Mouse (Mus musculus): ENCODE data around the gene Shank3. TPM values are rescaled to one million over a fixed set of nuclear protein-coding genes. Genes with fewer than 3 reads are reported as not detected.

The Shank3 gene
- total and polyA plus RNA-seq, 2 experiments from 2014 or later, result 8.7 to 61.8 TPM

DNA sequence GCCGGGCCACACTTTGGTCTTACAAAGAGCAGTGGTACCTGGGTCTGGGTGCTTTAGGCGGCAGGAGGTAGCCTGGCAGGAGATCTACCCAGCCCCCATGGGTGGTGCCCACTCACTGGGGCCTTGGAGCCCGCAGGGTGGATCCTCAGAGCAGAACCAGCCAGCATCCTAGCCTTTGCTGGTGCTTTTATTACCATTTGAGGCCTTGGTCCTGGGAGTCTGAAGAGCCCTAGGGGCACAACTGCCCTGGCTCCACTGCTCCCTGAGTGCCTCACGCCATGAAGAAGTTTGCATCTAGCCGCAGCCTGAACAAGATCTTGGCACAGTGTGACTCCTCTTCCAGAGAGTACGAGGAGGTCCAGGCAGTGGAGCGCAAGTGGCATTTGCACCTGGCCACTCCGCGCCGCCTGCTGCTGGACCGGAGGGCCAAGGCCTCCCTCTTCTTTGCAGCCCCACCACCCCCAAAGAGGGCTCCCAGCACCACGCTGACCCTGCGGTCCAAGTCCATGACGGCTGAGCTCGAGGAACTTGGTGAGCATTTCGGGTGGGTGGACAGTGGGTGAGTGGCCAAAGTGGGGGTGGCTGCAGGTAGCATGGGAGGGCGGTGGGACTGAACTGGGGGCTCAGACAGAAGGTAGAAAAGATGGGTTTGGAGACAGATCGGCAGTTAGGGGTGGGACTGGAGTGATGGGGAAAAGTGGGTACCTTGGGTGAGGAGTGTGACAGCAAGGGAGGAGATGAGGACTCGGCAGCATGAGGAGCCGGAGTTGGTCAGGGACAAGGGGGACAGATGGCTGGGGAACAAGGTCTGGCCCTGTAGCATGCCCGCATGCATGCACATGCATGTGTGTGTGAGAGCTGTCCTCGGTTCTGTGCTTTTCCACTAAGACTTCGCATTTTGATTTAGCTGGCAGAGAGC, 33.8 kb downstream of the Shank3 start:
- Histone ChIP-seq H3K4me2 (ENCODE audit: low read depth, low read length) (peak overlapping the region; percentile 61), H3K36me3 (ENCODE audit: insufficient read depth, low read length) (no peaks in the 10 kb centered on the region), H3K4me1 (ENCODE audit: insufficient read depth, low read length) (peaks cover 14% of the 10 kb centered on the region; the same call in 1 of the 2 replicates), H3K27me3 (ENCODE audit: insufficient read depth, low read length) (no peaks in the 10 kb centered on the region), H3K4me3 (ENCODE audit: low read length) (peak overlapping the region; percentile 35), H3K9me3 (ENCODE audit: low read length) (no peaks in the 10 kb centered on the region), H3K9ac (replicated peaks; ENCODE audit: low read length) (peak overlapping the region; percentile 51), H3K27ac (peak overlapping the region; percentile 76)
- no peak for TF ChIP-seq CTCF (IDR thresholded peaks at IDR 0.05; ENCODE audit: low read depth)
- WGBS, result 56% methylated on average over 23 of the region's 23 CpGs
- peak; percentile 31; the same call in 1 of the 2 replicates for ATAC-seq
- no peak for DNase-seq (ENCODE audit: low spot score)

DNA sequence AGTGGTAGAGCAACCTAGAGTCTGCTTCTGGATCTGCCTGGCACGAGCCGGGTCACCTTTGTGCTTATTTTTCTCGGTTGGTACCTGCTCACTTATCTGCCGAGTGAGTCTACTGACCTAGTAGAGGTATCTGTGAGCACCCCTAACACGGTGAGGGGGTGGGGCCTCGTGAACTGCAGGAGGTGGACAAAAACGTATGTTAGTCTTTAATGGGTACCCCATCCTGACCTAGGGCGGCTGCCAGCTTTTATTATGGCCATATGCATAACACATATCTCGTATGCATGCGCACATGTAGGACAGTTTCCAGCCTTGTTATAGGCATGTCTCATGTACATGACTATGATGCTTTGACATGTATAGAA, 34.4 kb downstream of the Shank3 start:
- DNase-seq (ENCODE audit: low spot score), result no peak
- no peaks in the 10 kb centered on the region for H3K9me3 ChIP-seq (ENCODE audit: low read length)
- H3K27me3 ChIP-seq (ENCODE audit: insufficient read depth, low read length), result no peaks in the 10 kb centered on the region
- H3K4me1 ChIP-seq (ENCODE audit: insufficient read depth, low read length), result peaks cover 14% of the 10 kb centered on the region; the same call in 1 of the 2 replicates
- no peak overlapping the region; the same call in 1 of the 2 replicates for H3K27ac ChIP-seq
- no peaks in the 10 kb centered on the region for H3K36me3 ChIP-seq (ENCODE audit: insufficient read depth, low read length)
- peak overlapping the region; percentile 61 for H3K4me2 ChIP-seq (ENCODE audit: low read depth, low read length)
- no peak for ATAC-seq
- 77% methylated on average over 10 of the region's 10 CpGs for WGBS
- TF ChIP-seq CTCF (IDR thresholded peaks at IDR 0.05; ENCODE audit: low read depth), result no peak
- H3K4me3 ChIP-seq (ENCODE audit: low read length), result peak overlapping the region; percentile 35
- 0 out of 2 replicates have a peak overlapping the region, but pooled peaks have one; percentile 51 for H3K9ac ChIP-seq (replicated peaks; ENCODE audit: low read length)

DNA sequence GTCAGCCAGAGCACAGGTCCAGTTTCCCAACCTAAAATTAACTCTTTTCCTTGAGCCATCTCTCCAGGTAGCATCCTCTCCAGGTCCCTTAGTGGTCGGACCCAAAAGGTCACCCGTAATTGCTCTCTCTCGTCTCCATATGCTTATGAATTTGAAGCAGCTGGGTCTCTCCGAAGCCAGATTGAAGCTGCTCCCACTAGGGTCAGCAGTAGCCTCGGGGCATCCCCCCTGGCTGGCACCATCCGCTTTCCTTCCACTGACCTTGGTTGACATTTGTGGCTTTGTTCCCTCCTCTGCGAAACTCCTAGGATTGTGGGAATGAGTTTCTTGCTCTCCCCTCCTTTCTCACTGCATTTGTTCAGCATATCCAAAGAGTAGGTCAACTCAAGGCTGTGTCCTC, 44.7 kb downstream of the Shank3 start:
- 80% methylated on average over 7 of the region's 7 CpGs for WGBS
- H3K9ac ChIP-seq (replicated peaks; ENCODE audit: low read length), result no peak overlapping the region
- DNase-seq (ENCODE audit: low spot score) (no peak), ATAC-seq (no peak)
- no peak overlapping the region for H3K4me2 ChIP-seq (ENCODE audit: low read depth, low read length)
- no peak for TF ChIP-seq CTCF (IDR thresholded peaks at IDR 0.05; ENCODE audit: low read depth)
- H3K36me3 ChIP-seq (ENCODE audit: insufficient read depth, low read length), result peaks cover 5% of the 10 kb centered on the region; the same call in 1 of the 2 replicates
- peaks cover 7% of the 10 kb centered on the region; the same call in 1 of the 2 replicates for H3K4me1 ChIP-seq (ENCODE audit: insufficient read depth, low read length)
- no peak overlapping the region for H3K27ac ChIP-seq
- H3K27me3 ChIP-seq (ENCODE audit: insufficient read depth, low read length), result no peaks in the 10 kb centered on the region
- H3K4me3 ChIP-seq (ENCODE audit: low read length), result no peak overlapping the region
- H3K9me3 ChIP-seq (ENCODE audit: low read length), result no peaks in the 10 kb centered on the region

DNA sequence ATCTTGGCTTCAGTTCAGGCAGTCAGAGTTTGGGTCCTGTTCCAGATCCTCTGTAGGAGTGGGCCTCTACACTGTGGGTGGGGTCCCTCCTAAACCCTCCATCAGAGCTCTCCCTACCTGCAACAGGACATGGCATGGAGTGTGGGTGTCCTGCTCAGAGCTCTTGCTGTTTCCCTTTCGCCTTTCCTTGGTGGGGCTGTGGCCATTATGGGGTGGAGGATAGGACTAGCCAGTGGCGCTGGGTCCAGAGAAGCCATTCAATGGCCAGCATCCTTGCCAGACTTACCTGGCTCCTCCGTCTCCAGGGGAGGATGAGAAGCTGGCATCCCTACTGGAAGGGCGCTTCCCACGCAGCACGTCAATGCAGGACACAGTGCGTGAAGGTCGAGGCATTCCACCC, 47.9 kb downstream of the Shank3 start:
- H3K36me3 ChIP-seq (ENCODE audit: insufficient read depth, low read length), result peaks cover 8% of the 10 kb centered on the region; the same call in 1 of the 2 replicates

DNA sequence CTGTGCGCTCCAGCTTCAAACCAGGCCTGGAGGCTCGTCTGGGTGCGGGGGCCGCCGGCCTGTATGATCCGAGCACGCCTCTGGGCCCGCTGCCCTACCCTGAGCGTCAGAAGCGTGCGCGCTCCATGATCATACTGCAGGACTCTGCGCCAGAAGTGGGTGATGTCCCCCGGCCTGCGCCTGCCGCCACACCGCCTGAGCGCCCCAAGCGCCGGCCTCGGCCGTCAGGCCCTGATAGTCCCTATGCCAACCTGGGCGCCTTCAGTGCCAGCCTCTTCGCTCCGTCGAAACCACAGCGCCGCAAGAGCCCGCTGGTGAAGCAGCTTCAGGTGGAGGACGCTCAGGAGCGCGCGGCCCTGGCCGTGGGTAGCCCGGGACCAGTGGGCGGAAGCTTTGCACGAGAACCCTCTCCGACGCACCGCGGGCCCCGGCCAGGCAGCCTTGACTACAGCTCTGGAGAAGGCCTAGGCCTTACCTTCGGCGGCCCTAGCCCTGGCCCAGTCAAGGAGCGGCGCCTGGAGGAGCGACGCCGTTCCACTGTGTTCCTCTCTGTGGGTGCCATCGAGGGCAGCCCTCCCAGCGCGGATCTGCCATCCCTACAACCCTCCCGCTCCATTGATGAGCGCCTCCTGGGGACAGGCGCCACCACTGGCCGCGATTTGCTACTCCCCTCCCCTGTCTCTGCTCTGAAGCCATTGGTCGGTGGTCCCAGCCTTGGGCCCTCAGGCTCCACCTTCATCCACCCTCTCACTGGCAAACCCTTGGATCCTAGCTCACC, 48.6 kb downstream of the Shank3 start:
- H3K4me3 ChIP-seq (ENCODE audit: low read length), result peak overlapping the region; percentile 1; the same call in 1 of the 2 replicates

More for the DNA sequence above, 47.9 kb downstream of the Shank3 start:
- Histone ChIP-seq H3K27ac (no peak overlapping the region), H3K4me2 (ENCODE audit: low read depth, low read length) (peak overlapping the region; percentile 40; the same call in 1 of the 2 replicates), H3K27me3 (ENCODE audit: insufficient read depth, low read length) (no peaks in the 10 kb centered on the region), H3K9me3 (ENCODE audit: low read length) (no peaks in the 10 kb centered on the region), H3K9ac (replicated peaks; ENCODE audit: low read length) (peak overlapping the region; percentile 15; the same call in 1 of the 2 replicates), H3K4me3 (ENCODE audit: low read length) (no peak overlapping the region), H3K4me1 (ENCODE audit: insufficient read depth, low read length) (peaks cover 7% of the 10 kb centered on the region; the same call in 1 of the 2 replicates)
- no peak for TF ChIP-seq CTCF (IDR thresholded peaks at IDR 0.05; ENCODE audit: low read depth)
- ATAC-seq, result no peak
- 70% methylated on average over 8 of the region's 8 CpGs for WGBS
- no peak for DNase-seq (ENCODE audit: low spot score)

DNA sequence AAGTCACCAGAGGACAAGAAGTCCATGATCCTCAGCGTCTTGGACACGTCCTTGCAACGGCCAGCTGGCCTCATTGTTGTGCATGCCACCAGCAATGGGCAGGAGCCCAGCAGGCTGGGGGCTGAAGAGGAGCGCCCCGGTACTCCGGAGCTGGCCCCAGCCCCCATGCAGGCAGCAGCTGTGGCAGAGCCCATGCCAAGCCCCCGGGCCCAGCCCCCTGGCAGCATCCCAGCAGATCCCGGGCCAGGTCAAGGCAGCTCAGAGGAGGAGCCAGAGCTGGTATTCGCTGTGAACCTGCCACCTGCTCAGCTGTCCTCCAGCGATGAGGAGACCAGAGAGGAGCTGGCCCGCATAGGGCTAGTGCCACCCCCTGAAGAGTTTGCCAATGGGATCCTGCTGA, 49.4 kb downstream of the Shank3 start:
- Histone ChIP-seq H3K27ac (peak overlapping the region; percentile 64; the same call in 1 of the 2 replicates), H3K27me3 (ENCODE audit: insufficient read depth, low read length) (no peaks in the 10 kb centered on the region), H3K4me1 (ENCODE audit: insufficient read depth, low read length) (peaks cover 7% of the 10 kb centered on the region; the same call in 1 of the 2 replicates), H3K9ac (replicated peaks; ENCODE audit: low read length) (no peak overlapping the region; the same call in 1 of the 2 replicates), H3K9me3 (ENCODE audit: low read length) (no peaks in the 10 kb centered on the region), H3K4me3 (ENCODE audit: low read length) (no peak overlapping the region), H3K36me3 (ENCODE audit: insufficient read depth, low read length) (peaks cover 12% of the 10 kb centered on the region; the same call in 1 of the 2 replicates), H3K4me2 (ENCODE audit: low read depth, low read length) (peak overlapping the region; percentile 40)
- 22% methylated on average over 11 of the region's 11 CpGs for WGBS
- TF ChIP-seq CTCF (IDR thresholded peaks at IDR 0.05; ENCODE audit: low read depth), result no peak
- DNase-seq (ENCODE audit: low spot score), result peak; percentile 71
- peak; percentile 83 for ATAC-seq

More for the DNA sequence above, 48.6 kb downstream of the Shank3 start:
- 22% methylated on average over 58 of the region's 58 CpGs for WGBS
- Histone ChIP-seq H3K9me3 (ENCODE audit: low read length) (no peaks in the 10 kb centered on the region), H3K9ac (replicated peaks; ENCODE audit: low read length) (peak overlapping the region; percentile 15; the same call in 1 of the 2 replicates), H3K27me3 (ENCODE audit: insufficient read depth, low read length) (no peaks in the 10 kb centered on the region), H3K36me3 (ENCODE audit: insufficient read depth, low read length) (peaks cover 12% of the 10 kb centered on the region; the same call in 1 of the 2 replicates), H3K4me1 (ENCODE audit: insufficient read depth, low read length) (peaks cover 7% of the 10 kb centered on the region; the same call in 1 of the 2 replicates), H3K27ac (peak overlapping the region; percentile 64; the same call in 1 of the 2 replicates), H3K4me2 (ENCODE audit: low read depth, low read length) (peak overlapping the region; percentile 40)
- TF ChIP-seq CTCF (IDR thresholded peaks at IDR 0.05; ENCODE audit: low read depth), result peak; percentile 51
- ATAC-seq, result peak; percentile 82
- DNase-seq (ENCODE audit: low spot score), result peak; percentile 67

Data from hindbrain, postnatal 0 days (tissue).